Mouse (Mus musculus): ENCODE measurements at regions not wholly inside any gene's neighbourhood (a gene's known extent, or its start where the extent isn't known, plus 50 kb on each side); places are given as distances from the start of the nearest gene placed in this dataset.

GRCm38 (mm10) chr13:16762727-16763512, 751.3 kb downstream of the Inhba start:
- DNase-seq = no peak

DNA sequence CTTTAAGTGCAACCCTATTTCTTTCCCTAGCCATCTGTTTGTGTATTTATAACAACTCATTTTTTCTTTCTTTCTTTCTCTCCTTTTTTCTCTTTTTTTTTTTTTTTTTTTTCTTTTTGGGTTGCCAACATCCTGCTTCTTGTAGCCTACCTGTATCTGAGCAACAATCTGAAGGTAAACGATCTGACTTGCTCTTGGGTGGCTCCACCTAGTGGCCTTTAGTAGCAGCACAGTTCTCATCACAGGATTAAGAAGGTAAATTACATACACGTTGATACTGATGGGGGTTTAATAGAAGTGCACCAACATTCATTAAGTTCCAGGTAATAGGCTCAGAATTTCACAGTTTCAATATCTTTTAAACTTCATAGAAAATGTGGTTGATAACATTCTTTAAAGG, 752.1 kb downstream of the Inhba start:
- DNase-seq = peak; percentile 56

- DNase-seq = no peak
Observed at GRCm38 (mm10) chr13:16769409-16769808, 757.8 kb downstream of the Inhba start.

DNA sequence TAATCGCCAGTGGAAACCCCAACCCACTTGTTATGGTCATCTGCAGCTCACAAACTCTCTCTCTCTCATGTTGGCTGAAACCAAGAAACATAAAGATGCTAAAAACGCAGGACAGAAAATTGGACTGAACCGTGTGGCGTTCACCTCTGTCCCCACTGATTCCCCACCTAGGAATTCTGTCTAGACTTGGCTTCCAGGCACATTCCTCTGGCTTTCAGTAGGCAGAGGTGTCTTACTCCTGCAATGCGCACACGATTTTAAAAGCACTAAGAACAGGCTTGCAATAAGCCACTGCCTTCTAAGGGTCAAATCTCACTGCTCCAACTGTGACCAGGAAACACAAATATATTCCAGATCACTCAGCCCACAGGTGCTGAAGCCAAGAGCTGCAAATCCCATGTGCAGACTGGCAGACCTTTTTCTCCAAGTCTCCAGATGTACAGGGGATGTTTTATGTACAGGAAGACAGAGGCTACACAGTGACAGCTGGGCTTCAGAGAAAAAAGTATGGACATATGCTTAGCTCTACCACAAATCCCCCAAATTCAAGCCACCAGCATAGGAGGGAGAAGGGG, 758.3 kb downstream of the Inhba start:
- DNase-seq = no peak

DNA sequence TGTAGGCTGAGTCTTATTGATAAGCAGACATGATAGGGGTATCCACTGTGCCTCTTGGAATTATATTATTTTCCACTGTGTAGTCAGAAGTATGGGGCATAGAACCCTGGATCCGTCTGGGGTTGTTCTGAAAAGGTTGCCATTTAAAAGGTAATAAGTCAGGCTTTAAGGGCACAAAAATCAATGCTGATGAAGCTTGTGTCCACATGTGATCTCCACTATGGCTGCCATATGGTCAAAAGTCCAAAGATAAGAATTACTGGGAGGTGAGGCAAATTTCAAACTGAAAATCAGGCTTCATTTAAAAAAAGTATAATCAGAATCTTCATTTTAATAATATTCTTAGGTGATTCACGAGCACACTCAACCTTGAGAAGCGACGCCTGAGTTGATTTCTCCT, 760.2 kb downstream of the Inhba start:
- DNase-seq = no peak

- no peak for DNase-seq
Observed at GRCm38 (mm10) chr13:16805560-16805959, 793.9 kb downstream of the Inhba start.
